Mouse (Mus musculus) liver, embryonic 11.5 days (tissue): ENCODE data around the gene Mcfd2. TPM values are rescaled to one million over a fixed set of nuclear protein-coding genes. Genes with fewer than 3 reads are reported as not detected.

ENCODE experiments used
- ATAC-seq: fragments of 200-750 bp; cut with Nextera tagmentation; replicated peaks from 2 replicates; pipeline ENCODE4 v1.8.0; 2017; ENCODE audit warnings: moderate number of reproducible peaks, mild to moderate bottlenecking, moderate TSS enrichment, moderate library complexity; ENCODE audit not compliant: low FRiP score
- DNase-seq: peaks from one replicate; pipeline ENCODE4 v3.0.0-alpha.2; 2017; ENCODE audit warnings: low spot score
- H3K27ac ChIP-seq: fragments of 300-500 bp; sonication (generic); 2 replicates; pipeline ENCODE4 v1.5.1; 2014; ENCODE audit warnings: mild to moderate bottlenecking, low read depth, low read length, control low read depth
- H3K27me3 ChIP-seq: fragments of 300-500 bp; sonication (generic); replicated peaks from 2 replicates; pipeline ENCODE4 v1.6.1; 2014; ENCODE audit warnings: low read length, mixed read lengths; ENCODE audit not compliant: control insufficient read depth, insufficient read depth
- H3K36me3 ChIP-seq: fragments of 300-500 bp; sonication (generic); 2 replicates; pipeline ENCODE4 v1.6.1; 2014; ENCODE audit warnings: mild to moderate bottlenecking, low read length, moderate library complexity, mixed read lengths; ENCODE audit not compliant: control insufficient read depth, insufficient read depth
- H3K4me1 ChIP-seq: fragments of 300-500 bp; sonication (generic); replicated peaks from 2 replicates; pipeline ENCODE4 v1.6.1; 2014; ENCODE audit warnings: low read length, mixed read lengths; ENCODE audit not compliant: control insufficient read depth, insufficient read depth
- H3K4me2 ChIP-seq: fragments of 300-500 bp; sonication (generic); 2 replicates; pipeline ENCODE4 v1.6.1; 2014; ENCODE audit warnings: mild to moderate bottlenecking, control low read depth, moderate library complexity
- H3K4me3 ChIP-seq: fragments of 300-500 bp; sonication (generic); 2 replicates; pipeline ENCODE4 v1.5.1; 2014; ENCODE audit warnings: low read depth, low read length, control low read depth
- H3K9ac ChIP-seq: fragments of 300-500 bp; sonication (generic); 2 replicates; pipeline ENCODE4 v1.6.1; 2014; ENCODE audit warnings: low read depth, low read length, control low read depth
- H3K9me3 ChIP-seq: fragments of 300-500 bp; sonication (generic); 2 replicates; pipeline ENCODE4 v1.6.1; 2016; ENCODE audit warnings: low read length, inconsistent platforms, mixed read lengths; ENCODE audit not compliant: control insufficient read depth
- WGBS: fragments of 180-500 bp; shearing (Covaris S2); extraction: QIAGEN DNeasy Blood & Tissue Kit; methylation state at CpG from one replicate; pipeline ENCODE4 v1.1.7; 2014; 5-methylcytosine and 5-hydroxymethylcytosine counted together
- polyA plus RNA-seq: library from polyadenylated mRNA; unstranded; fragments of >200 nt; fragmentation: Nextera tagmentation; extraction: Ambion mirVana; gene quantifications from 2 replicates; pipeline ENCODE4 v1.2.1, GENCODE M21; 2014

Mcfd2 gene
- polyA plus RNA-seq: 71.9 and 76.9 TPM in 2 replicates

DNA sequence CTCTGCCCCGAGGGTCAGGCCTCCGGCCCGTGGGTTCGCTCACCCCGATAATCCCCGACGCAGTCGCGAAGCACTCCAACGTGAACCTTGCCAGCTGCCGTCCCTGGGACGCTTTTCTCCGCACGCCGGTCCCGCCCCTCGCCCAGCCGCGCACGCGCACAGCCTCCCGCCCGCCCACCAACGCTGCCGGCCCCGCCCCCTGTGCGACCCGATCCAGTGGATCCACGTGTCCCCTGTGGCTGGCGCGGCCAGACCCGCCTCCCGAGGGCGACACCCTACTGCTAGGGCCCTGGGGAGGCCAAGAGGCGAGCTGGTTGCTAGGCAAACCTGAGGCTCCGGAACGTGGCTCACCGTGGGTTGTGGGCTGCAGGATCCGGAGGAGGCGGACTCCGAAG lies at the start of gene Mcfd2:
Mcfd2 (minus strand) TSS at position 144 of the 395 bp plus-strand sequence.
- ATAC-seq (peak; percentile 97), DNase-seq (peak; percentile 100)
- Histone ChIP-seq H3K36me3 (peaks cover 11% of the 10 kb centered on the region), H3K9me3 (no peaks in the 10 kb centered on the region), H3K9ac (peak within 1 kb of the TSS; percentile 88), H3K27ac (peak within 1 kb of the TSS; percentile 45), H3K4me1 (peaks cover 13% of the 10 kb centered on the region), H3K4me2 (peak within 1 kb of the TSS; percentile 93), H3K4me3 (peak within 1 kb of the TSS; percentile 73), H3K27me3 (no peaks in the 10 kb centered on the region; the same call in 1 of the 2 replicates)
- WGBS: 1% methylated on average over 41 of the region's 41 CpGs

DNA sequence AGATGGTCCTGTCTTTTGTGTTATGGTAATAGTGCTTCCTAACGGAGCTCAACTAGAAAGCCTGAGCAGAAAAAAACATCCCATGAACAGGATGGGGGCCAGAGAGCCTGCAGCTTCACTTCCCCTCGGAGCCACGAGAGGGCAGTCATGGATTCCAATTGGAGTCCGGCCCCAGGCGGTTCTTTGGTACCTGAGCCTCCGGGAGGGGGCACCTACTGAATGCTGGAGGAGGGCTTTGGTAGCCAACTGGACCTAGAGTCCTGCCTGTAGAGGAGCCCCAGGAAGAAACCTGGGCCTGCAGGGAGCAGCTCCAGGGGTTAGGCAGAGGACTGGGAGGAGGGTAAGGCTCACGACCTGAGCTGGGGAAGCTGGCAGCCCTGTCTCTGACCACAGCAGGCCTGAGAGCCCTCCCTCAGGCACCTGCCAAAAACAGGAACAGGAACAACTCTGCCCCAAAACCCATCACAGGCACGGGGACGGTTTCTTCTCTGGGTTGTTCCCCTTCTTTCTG lies 49.3 kb upstream of the Mcfd2 start:
- DNase-seq: peak; percentile 82
- peak; percentile 40 for ATAC-seq
- H3K9ac ChIP-seq: no peak overlapping the region
- 7% methylated on average over 9 of the region's 9 CpGs for WGBS
- no peak overlapping the region for H3K27ac ChIP-seq
- H3K27me3 ChIP-seq: no peaks in the 10 kb centered on the region
- no peak overlapping the region for H3K4me3 ChIP-seq
- H3K4me2 ChIP-seq: peak overlapping the region; percentile 1; the same call in 1 of the 2 replicates
- no peaks in the 10 kb centered on the region for H3K9me3 ChIP-seq
- no peaks in the 10 kb centered on the region for H3K36me3 ChIP-seq
- peaks cover 13% of the 10 kb centered on the region for H3K4me1 ChIP-seq

DNA sequence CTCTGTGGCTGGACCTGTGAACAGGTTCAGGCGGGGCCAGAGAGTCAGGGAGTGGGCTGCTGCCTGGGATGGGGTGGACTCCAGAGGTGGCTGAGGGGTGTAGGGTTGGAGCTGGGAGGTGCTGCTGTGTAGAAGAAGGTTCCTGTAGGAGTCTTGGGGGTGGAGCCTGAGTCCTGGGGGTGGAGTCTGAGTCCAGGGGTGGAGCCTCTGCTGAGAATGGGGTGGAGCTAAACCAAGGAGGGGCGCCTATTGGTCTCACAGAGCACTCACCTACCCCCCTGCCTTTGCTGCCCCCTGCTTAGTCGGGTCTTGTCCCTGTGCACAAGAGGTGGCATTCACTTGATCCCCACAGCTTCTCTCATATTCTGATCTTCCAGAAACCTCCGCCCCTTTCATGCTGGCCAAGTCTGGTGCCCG lies 48.8 kb upstream of the Mcfd2 start:
- 61% methylated on average over 5 of the region's 5 CpGs for WGBS
- H3K9me3 ChIP-seq: no peaks in the 10 kb centered on the region
- peaks cover 13% of the 10 kb centered on the region for H3K4me1 ChIP-seq
- H3K4me3 ChIP-seq: no peak overlapping the region
- DNase-seq (no peak), ATAC-seq (peak; percentile 62)
- no peak overlapping the region for H3K9ac ChIP-seq
- H3K36me3 ChIP-seq: no peaks in the 10 kb centered on the region
- no peak overlapping the region for H3K4me2 ChIP-seq
- H3K27ac ChIP-seq: no peak overlapping the region
- H3K27me3 ChIP-seq: no peaks in the 10 kb centered on the region

DNA sequence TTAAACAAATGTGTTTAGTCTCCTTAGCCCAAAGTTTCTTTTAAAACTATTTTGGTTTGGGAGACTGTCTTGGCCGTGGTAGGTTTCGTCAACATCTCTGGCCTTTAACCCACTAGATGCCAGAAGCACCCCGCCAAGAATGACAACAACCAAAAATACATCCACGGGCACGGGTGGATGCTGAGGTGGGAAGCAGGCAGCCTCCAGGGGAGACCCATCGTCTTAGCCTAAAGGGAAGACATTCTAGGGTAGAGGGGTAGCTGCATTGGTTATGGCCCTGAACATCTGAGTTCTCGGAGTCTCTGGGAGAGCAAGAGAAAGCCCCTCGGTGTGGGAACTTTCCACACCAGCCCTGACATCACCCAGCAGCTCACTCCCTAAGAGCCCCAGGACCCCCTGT lies 48.4 kb upstream of the Mcfd2 start:
- no peaks in the 10 kb centered on the region for H3K36me3 ChIP-seq
- 87% methylated on average over 8 of the region's 8 CpGs for WGBS
- ATAC-seq: no peak

DNA sequence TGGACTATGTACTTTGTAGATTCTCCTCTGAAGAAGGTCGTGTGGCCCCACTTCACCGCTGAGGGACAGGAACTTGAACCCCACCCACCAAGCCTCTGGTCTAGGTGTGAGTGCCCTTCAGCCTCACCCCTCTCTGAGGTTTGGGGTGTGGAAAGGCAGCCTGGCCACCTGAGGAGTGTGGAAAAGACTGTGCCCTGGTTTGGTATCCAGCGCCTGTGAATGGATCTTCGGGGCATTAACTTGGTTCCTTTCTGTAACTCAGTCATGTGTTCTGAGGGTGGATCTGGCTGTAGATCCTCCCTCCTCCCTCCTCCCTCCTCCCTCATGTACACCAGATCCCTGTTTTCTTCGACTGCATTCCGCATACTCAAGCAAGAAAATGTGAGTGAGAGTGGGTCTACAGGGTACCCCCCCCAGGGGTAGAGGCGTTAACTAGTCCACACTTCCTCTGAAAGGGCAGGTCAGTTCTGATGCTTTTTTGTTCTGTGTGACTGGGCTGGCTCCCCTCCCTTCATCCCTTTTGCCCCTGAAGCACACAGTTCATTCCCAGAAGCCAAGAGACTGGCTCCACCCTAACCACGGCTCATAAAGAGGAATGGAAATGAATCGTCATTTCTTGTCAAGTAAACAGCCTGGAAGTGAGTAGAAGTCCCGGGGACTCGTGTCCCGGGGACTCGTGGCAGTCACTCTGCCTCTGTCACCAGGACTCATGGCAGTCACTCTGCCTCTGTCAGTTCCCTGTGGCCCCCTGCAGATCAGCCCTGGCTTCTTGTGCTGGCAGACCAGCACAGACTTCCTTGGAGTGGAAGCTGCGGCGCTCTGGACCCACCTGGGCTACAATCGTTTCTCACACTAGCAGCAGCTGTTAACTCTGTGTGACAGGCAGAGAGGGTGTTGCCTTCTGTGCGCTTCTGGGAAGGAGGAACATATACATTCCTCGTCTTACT lies 47.5 kb upstream of the Mcfd2 start:
- no peak overlapping the region for H3K4me3 ChIP-seq
- H3K9ac ChIP-seq: no peak overlapping the region
- ATAC-seq (no peak), DNase-seq (no peak)
- H3K9me3 ChIP-seq: no peaks in the 10 kb centered on the region
- WGBS: 53% methylated on average over 18 of the region's 18 CpGs
- H3K27me3 ChIP-seq: no peaks in the 10 kb centered on the region
- no peaks in the 10 kb centered on the region for H3K36me3 ChIP-seq
- H3K4me2 ChIP-seq: no peak overlapping the region
- H3K27ac ChIP-seq: no peak overlapping the region
- H3K4me1 ChIP-seq: peaks cover 13% of the 10 kb centered on the region

More for the DNA sequence above, 48.4 kb upstream of the Mcfd2 start:
- H3K4me2 ChIP-seq: no peak overlapping the region
- no peaks in the 10 kb centered on the region for H3K27me3 ChIP-seq
- no peak overlapping the region for H3K27ac ChIP-seq
- no peak for DNase-seq
- H3K9ac ChIP-seq: no peak overlapping the region
- H3K4me3 ChIP-seq: no peak overlapping the region
- peaks cover 13% of the 10 kb centered on the region for H3K4me1 ChIP-seq
- H3K9me3 ChIP-seq: no peaks in the 10 kb centered on the region

DNA sequence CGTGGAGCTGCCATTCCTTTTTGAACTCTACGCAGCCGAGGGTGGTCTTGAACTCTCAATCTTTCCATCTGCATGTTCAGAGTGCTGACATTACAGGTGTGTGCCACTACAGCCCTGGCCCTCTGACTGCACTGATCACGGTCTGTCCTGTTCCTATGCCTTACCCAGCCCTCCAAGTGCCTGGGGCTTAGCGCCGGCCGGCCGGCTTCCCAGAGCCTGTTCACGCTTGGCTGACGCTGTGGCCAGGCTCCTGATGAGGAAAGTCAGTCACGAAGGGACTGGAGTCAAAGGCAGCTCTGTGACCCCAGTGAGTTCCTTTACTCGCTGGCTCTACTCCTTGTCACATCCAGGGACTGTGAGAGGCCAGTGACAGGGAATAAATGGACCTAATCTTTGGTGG lies 46.6 kb upstream of the Mcfd2 start:
- ATAC-seq (no peak), DNase-seq (no peak)
- Histone ChIP-seq H3K27me3 (no peaks in the 10 kb centered on the region), H3K4me3 (no peak overlapping the region), H3K36me3 (no peaks in the 10 kb centered on the region), H3K4me1 (peaks cover 13% of the 10 kb centered on the region), H3K27ac (no peak overlapping the region), H3K4me2 (no peak overlapping the region), H3K9ac (no peak overlapping the region), H3K9me3 (no peaks in the 10 kb centered on the region)
- WGBS: 70% methylated on average over 12 of the region's 12 CpGs

DNA sequence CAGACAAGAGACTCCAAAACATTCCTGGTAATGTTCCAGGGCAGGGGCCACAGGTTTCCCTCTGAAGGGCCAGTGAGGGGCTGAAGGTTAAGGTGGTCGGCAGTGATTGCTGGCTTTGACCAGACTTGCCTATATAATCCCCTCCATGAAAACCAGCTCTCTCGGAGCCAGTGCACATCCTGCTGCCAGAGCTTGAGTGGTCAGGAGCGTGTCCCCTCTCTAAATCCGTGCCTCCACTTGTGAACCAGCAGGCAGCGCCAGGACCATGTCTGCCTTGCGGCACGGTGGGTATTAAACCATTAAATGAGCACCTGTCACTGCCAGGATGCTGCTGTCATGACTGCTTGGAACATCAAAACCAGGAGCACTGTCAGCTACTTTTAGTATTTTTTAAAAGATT lies 44.8 kb upstream of the Mcfd2 start:
- ATAC-seq (no peak), DNase-seq (no peak)
- Histone ChIP-seq H3K4me3 (no peak overlapping the region), H3K36me3 (no peaks in the 10 kb centered on the region), H3K4me1 (peaks cover 12% of the 10 kb centered on the region), H3K4me2 (no peak overlapping the region), H3K27me3 (no peaks in the 10 kb centered on the region), H3K27ac (no peak overlapping the region), H3K9ac (no peak overlapping the region), H3K9me3 (no peaks in the 10 kb centered on the region)
- WGBS: 88% methylated on average over 7 of the region's 7 CpGs

DNA sequence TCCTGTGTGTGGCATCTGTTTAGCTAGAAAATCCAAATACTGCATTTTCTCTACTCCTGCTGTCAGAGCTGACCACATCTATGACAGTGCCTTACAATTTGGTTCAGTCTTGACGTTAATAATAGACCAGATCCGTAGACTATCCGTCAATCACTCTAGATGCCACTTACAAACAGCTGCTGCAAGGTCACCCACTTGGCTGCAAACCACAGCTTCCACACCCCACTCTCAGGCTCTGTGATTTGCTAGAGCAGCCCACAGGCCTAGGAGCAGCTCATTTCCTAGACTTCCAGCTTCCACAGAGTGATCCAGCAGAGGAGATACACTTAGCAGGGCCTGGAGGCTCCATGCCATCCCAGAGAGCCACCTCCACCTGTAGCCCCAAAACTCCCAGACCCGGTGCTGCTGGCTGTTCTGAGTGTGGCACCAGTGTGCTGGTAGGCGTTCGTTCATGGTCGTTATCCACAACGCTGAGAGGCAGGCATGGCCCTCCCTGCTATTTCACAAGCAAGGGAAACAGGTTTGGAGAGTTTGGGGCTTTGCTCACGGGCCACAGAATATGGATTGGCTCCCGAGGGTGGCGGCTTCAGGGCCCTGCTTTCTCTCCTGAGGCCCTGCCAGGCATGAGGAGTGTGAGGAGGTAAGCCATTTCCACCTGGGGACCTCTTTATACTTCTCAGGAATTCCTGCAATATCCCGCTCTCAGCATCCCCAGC lies 43.5 kb upstream of the Mcfd2 start:
- no peak for ATAC-seq
- no peak overlapping the region for H3K4me3 ChIP-seq

More for the DNA sequence above, 43.5 kb upstream of the Mcfd2 start:
- H3K27me3 ChIP-seq: no peaks in the 10 kb centered on the region
- H3K9ac ChIP-seq: no peak overlapping the region
- DNase-seq: no peak
- no peaks in the 10 kb centered on the region for H3K9me3 ChIP-seq
- H3K36me3 ChIP-seq: no peaks in the 10 kb centered on the region
- peaks cover 3% of the 10 kb centered on the region; the same call in 1 of the 2 replicates for H3K4me1 ChIP-seq
- H3K4me2 ChIP-seq: no peak overlapping the region
- no peak overlapping the region for H3K27ac ChIP-seq
- WGBS: 80% methylated on average over 12 of the region's 12 CpGs
